Mouse (Mus musculus): Measurements from ENCODE around the gene Rasa3. TPM values are rescaled to one million over a fixed set of nuclear protein-coding genes. Genes with fewer than 3 reads are reported as not detected.
A peak's percentile ranks its signal among the peaks of the same experiment; 100 is the strongest.

The Rasa3 gene
- polyA plus RNA-seq, 1 experiment from 2014 or later = 28.5 TPM

- Histone ChIP-seq H3K4me2 (replicated peaks; ENCODE audit: low read depth, low read length) (no peak overlapping the region), H3K9me3 (ENCODE audit: low read length) (no peaks in the 10 kb centered on the region), H3K4me3 (ENCODE audit: low read depth, low read length) (no peak overlapping the region), H3K36me3 (ENCODE audit: insufficient read depth, low read length) (no peaks in the 10 kb centered on the region), H3K4me1 (ENCODE audit: insufficient read depth, low read depth, low read length) (peaks cover 29% of the 10 kb centered on the region; the same call in 1 of the 2 replicates), H3K9ac (replicated peaks; ENCODE audit: low read depth) (no peak overlapping the region), H3K27ac (ENCODE audit: low read length) (peak overlapping the region; percentile 33; the same call in 1 of the 2 replicates), H3K27me3 (replicated peaks; ENCODE audit: insufficient read depth, low read length) (no peaks in the 10 kb centered on the region)
- ATAC-seq = no peak
- DNase-seq (ENCODE audit: low spot score) = peak; percentile 38
- WGBS = 59% methylated on average over 9 of the region's 9 CpGs
- TF ChIP-seq CTCF (IDR thresholded peaks at IDR 0.05) (no peak), EP300 (IDR thresholded peaks at IDR 0.05) (no peak)
Observed at GRCm38 (mm10) chr8:13641206-13641605, 36.2 kb downstream of the Rasa3 start.

DNA sequence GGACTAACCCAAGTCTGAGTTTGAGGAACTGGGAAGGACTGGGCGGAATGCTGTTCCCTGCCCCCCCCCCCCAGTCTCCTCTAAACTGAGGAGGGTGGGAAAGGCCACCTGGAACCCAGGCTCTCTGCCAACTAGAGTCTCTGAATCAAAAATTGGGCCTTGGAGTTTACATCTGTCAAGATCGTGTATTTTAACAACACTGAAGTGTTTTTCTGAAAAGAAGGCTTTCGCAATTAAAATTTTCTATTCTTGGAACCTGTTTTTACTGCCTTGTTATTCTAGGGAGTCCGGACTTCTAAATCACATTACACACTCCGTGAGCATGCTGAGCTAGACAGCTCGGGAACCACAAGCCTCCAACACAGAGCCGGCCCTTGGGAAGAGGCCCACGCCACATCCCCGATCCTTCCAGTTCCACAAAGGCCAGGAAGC lies 36.9 kb downstream of the Rasa3 start:
- Histone ChIP-seq H3K4me2 (replicated peaks; ENCODE audit: low read depth, low read length) (no peak overlapping the region), H3K4me3 (ENCODE audit: low read depth, low read length) (no peak overlapping the region), H3K9ac (replicated peaks; ENCODE audit: low read depth) (no peak overlapping the region), H3K27me3 (replicated peaks; ENCODE audit: insufficient read depth, low read length) (no peaks in the 10 kb centered on the region), H3K27ac (ENCODE audit: low read length) (peak overlapping the region; percentile 68), H3K36me3 (ENCODE audit: insufficient read depth, low read length) (no peaks in the 10 kb centered on the region), H3K4me1 (ENCODE audit: insufficient read depth, low read depth, low read length) (peaks cover 27% of the 10 kb centered on the region; the same call in 1 of the 2 replicates), H3K9me3 (ENCODE audit: low read length) (no peaks in the 10 kb centered on the region)
- ATAC-seq (peak; percentile 65), DNase-seq (ENCODE audit: low spot score) (peak; percentile 84)
- whole genome bisulfite sequencing = 28% methylated on average over 9 of the region's 9 CpGs
- TF ChIP-seq CTCF (IDR thresholded peaks at IDR 0.05) (no peak), EP300 (IDR thresholded peaks at IDR 0.05) (no peak)

GRCm38 (mm10) chr8:13633107-13633506 lies 44.3 kb downstream of the Rasa3 start:
- Histone ChIP-seq H3K9ac (replicated peaks; ENCODE audit: low read depth) (no peak overlapping the region), H3K36me3 (ENCODE audit: insufficient read depth, low read length) (0 out of 2 replicates have a peak, but pooled peaks cover 6% of the 10 kb centered on the region), H3K4me3 (ENCODE audit: low read depth, low read length) (no peak overlapping the region), H3K9me3 (ENCODE audit: low read length) (peaks cover 4% of the 10 kb centered on the region; the same call in 1 of the 2 replicates), H3K27me3 (replicated peaks; ENCODE audit: insufficient read depth, low read length) (no peaks in the 10 kb centered on the region), H3K4me2 (replicated peaks; ENCODE audit: low read depth, low read length) (no peak overlapping the region), H3K27ac (ENCODE audit: low read length) (no peak overlapping the region), H3K4me1 (ENCODE audit: insufficient read depth, low read depth, low read length) (no peaks in the 10 kb centered on the region)
- DNase-seq (ENCODE audit: low spot score) (no peak), ATAC-seq (no peak)
- WGBS = 81% methylated on average over 6 of the region's 6 CpGs
- TF ChIP-seq EP300 (IDR thresholded peaks at IDR 0.05) = no peak
- no peak for TF ChIP-seq CTCF (IDR thresholded peaks at IDR 0.05)

GRCm38 (mm10) chr8:13632309-13632708 lies 45.1 kb downstream of the Rasa3 start:
- Histone ChIP-seq H3K27me3 (replicated peaks; ENCODE audit: insufficient read depth, low read length) (no peaks in the 10 kb centered on the region), H3K27ac (ENCODE audit: low read length) (no peak overlapping the region), H3K36me3 (ENCODE audit: insufficient read depth, low read length) (0 out of 2 replicates have a peak, but pooled peaks cover 8% of the 10 kb centered on the region), H3K4me3 (ENCODE audit: low read depth, low read length) (no peak overlapping the region), H3K9me3 (ENCODE audit: low read length) (peaks cover 4% of the 10 kb centered on the region; the same call in 1 of the 2 replicates), H3K4me1 (ENCODE audit: insufficient read depth, low read depth, low read length) (no peaks in the 10 kb centered on the region), H3K9ac (replicated peaks; ENCODE audit: low read depth) (no peak overlapping the region), H3K4me2 (replicated peaks; ENCODE audit: low read depth, low read length) (no peak overlapping the region)
- 78% methylated on average over 6 of the region's 6 CpGs for WGBS
- ATAC-seq (no peak), DNase-seq (ENCODE audit: low spot score) (no peak)
- TF ChIP-seq CTCF (IDR thresholded peaks at IDR 0.05) = no peak
- no peak for TF ChIP-seq EP300 (IDR thresholded peaks at IDR 0.05)

DNA sequence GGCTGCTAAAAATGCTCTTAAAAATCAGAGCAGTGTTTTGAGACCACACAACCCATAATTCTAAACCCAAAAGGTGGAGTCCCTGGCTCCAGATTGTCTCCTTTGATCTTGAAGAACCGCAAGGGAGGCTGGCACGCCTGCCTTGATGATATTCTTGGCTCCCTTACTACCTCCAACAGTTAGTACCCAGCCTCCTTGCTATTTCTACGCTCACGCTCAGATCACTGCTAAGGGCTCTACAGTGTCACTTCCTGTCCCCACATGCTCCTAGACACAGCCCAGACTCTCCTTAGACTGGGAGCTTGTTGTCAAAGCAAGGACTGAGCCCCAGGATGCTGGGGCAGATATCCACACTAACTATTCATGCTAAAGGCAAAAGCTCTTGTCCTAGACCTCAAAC lies 46.6 kb downstream of the Rasa3 start:
- no peak for TF ChIP-seq EP300 (IDR thresholded peaks at IDR 0.05)
- TF ChIP-seq CTCF (IDR thresholded peaks at IDR 0.05) = no peak
- Histone ChIP-seq H3K4me2 (replicated peaks; ENCODE audit: low read depth, low read length) (no peak overlapping the region), H3K36me3 (ENCODE audit: insufficient read depth, low read length) (0 out of 2 replicates have a peak, but pooled peaks cover 13% of the 10 kb centered on the region), H3K9ac (replicated peaks; ENCODE audit: low read depth) (no peak overlapping the region), H3K27me3 (replicated peaks; ENCODE audit: insufficient read depth, low read length) (no peaks in the 10 kb centered on the region), H3K4me1 (ENCODE audit: insufficient read depth, low read depth, low read length) (no peaks in the 10 kb centered on the region), H3K9me3 (ENCODE audit: low read length) (peaks cover 4% of the 10 kb centered on the region; the same call in 1 of the 2 replicates), H3K4me3 (ENCODE audit: low read depth, low read length) (no peak overlapping the region), H3K27ac (ENCODE audit: low read length) (no peak overlapping the region)
- WGBS = 81% methylated on average over 4 of the region's 4 CpGs
- ATAC-seq (no peak), DNase-seq (ENCODE audit: low spot score) (no peak)

DNA sequence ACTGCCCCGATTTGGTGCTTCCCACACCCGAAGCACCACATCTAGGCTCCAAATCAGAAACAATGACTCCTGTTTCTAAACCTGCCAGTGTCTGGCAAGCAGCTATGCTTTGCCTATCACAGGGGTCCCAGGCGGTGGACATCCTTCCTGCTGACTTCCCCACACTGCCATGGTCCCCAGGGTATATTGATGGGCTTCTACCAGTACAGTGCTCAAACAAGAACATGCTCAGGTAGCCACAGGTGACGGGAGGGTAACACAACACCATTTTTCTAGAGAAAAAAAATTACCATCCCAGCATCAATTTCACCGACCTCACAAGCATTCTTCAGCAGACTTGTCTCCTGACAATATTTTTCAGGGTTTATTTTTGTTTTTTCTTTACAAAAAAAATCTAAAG lies 47.2 kb downstream of the Rasa3 start:
- Histone ChIP-seq H3K36me3 (ENCODE audit: insufficient read depth, low read length) (0 out of 2 replicates have a peak, but pooled peaks cover 13% of the 10 kb centered on the region), H3K27me3 (replicated peaks; ENCODE audit: insufficient read depth, low read length) (no peaks in the 10 kb centered on the region), H3K9ac (replicated peaks; ENCODE audit: low read depth) (no peak overlapping the region), H3K9me3 (ENCODE audit: low read length) (peaks cover 4% of the 10 kb centered on the region; the same call in 1 of the 2 replicates), H3K4me2 (replicated peaks; ENCODE audit: low read depth, low read length) (no peak overlapping the region), H3K4me1 (ENCODE audit: insufficient read depth, low read depth, low read length) (no peaks in the 10 kb centered on the region), H3K4me3 (ENCODE audit: low read depth, low read length) (no peak overlapping the region), H3K27ac (ENCODE audit: low read length) (no peak overlapping the region)
- TF ChIP-seq CTCF (IDR thresholded peaks at IDR 0.05) (no peak), EP300 (IDR thresholded peaks at IDR 0.05) (no peak)
- ATAC-seq = no peak
- no peak for DNase-seq (ENCODE audit: low spot score)
- WGBS = 59% methylated on average over 5 of the region's 5 CpGs

All from lung, postnatal 0 days (tissue).